Mouse (Mus musculus) MEL (cell line): ENCODE data around the gene Gm10644.

Source experiments
- CTCF ChIP-seq, 3 experiments: IDR thresholded peaks in 2 of 3; conservative IDR thresholded peaks in 1 of 3; 2 replicates each; pipeline ENCODE4 v1.5.1; 2011 to 2012; ENCODE audit warnings: low read length in 3 of 3, low read depth in 2 of 3, mild to moderate bottlenecking in 2 of 3, improper control_type of control experiment in 1 of 3, inconsistent platforms in 1 of 3, mixed read lengths in 1 of 3, moderate library complexity in 1 of 3; ENCODE audit not compliant: control insufficient read depth in 1 of 3, insufficient read depth in 1 of 3, poor library complexity in 1 of 3, severe bottlenecking in 1 of 3
- EP300 ChIP-seq, 2 experiments: IDR thresholded peaks; 2 replicates each; pipeline ENCODE4 v1.6.1; 2011; ENCODE audit warnings: improper control_type of control experiment in 2 of 2, low read length in 2 of 2, low read depth in 1 of 2, mild to moderate bottlenecking in 1 of 2
- GABPA ChIP-seq: IDR thresholded peaks from 2 replicates; pipeline ENCODE4 v1.6.1; 2012; ENCODE audit warnings: low read depth, mild to moderate bottlenecking, inconsistent platforms, low read length, improper control_type of control experiment, moderate library complexity
- HCFC1 ChIP-seq: IDR thresholded peaks from 2 replicates; pipeline ENCODE4 v1.6.1; 2012; ENCODE audit warnings: low read depth, mild to moderate bottlenecking, inconsistent platforms, low read length, improper control_type of control experiment, moderate library complexity
- MAZ ChIP-seq: IDR thresholded peaks from 2 replicates; pipeline ENCODE4 v1.6.1; 2012; ENCODE audit warnings: low read depth, mild to moderate bottlenecking, inconsistent platforms, low read length, improper control_type of control experiment
- MXI1 ChIP-seq: IDR thresholded peaks from 2 replicates; pipeline ENCODE4 v1.6.1; 2011; ENCODE audit warnings: mild to moderate bottlenecking, low read depth, low read length, improper control_type of control experiment
- MYC ChIP-seq: IDR thresholded peaks from 2 replicates; pipeline ENCODE4 v1.6.1; 2011; ENCODE audit warnings: low read depth, mild to moderate bottlenecking, low read length, improper control_type of control experiment, moderate library complexity
- POLR2A ChIP-seq, 2 experiments: IDR thresholded peaks; 2 replicates each; pipeline ENCODE4 v1.6.1; 2011 to 2012; ENCODE audit warnings: low read length in 2 of 2, mild to moderate bottlenecking in 2 of 2, control low read depth in 1 of 2, improper control_type of control experiment in 1 of 2, low read depth in 1 of 2, moderate library complexity in 1 of 2; ENCODE audit not compliant: control insufficient read depth in 1 of 2, insufficient read depth in 1 of 2, poor library complexity in 1 of 2
- POLR2AphosphoS5 ChIP-seq: IDR thresholded peaks from 2 replicates; pipeline ENCODE4 v1.6.1; 2012; ENCODE audit warnings: low read depth, borderline replicate concordance, mild to moderate bottlenecking, inconsistent platforms, low read length, moderate library complexity, mixed read lengths
- RCOR1 ChIP-seq: IDR thresholded peaks from 2 replicates; pipeline ENCODE4 v1.6.1; 2012; ENCODE audit warnings: low read depth, mild to moderate bottlenecking, inconsistent platforms, low read length, improper control_type of control experiment
- USF1 ChIP-seq: IDR thresholded peaks from 2 replicates; pipeline ENCODE4 v1.6.1; 2014; ENCODE audit warnings: low read depth, mild to moderate bottlenecking, inconsistent platforms, low read length, improper control_type of control experiment, moderate library complexity

- TF ChIP-seq POLR2AphosphoS5 (no peak), GABPA (no peak), EP300 (IDR thresholded peaks at IDR 0.05; ENCODE audit: low read depth in 1 of 2, low read length in 2 of 2) (no peak), RCOR1 (no peak), CTCF (IDR thresholded peaks at IDR 0.05 in 2 of 3, conservative IDR thresholded peaks at IDR 0.05 in 1 of 3; ENCODE audit: control insufficient read depth in 1 of 3, insufficient read depth in 1 of 3, low read depth in 2 of 3, low read length in 3 of 3, poor library complexity in 1 of 3, severe bottlenecking in 1 of 3) (no peak), MAZ (no peak), USF1 (no peak), MYC (no peak), MXI1 (no peak), POLR2A (IDR thresholded peaks at IDR 0.05; ENCODE audit: control insufficient read depth in 1 of 2, insufficient read depth in 1 of 2, low read depth in 1 of 2, low read length in 2 of 2, poor library complexity in 1 of 2) (no peak), HCFC1 (no peak)
Observed at GRCm38 (mm10) chr8:83967701-83968100, 12.7 kb upstream of the Gm10644 start.
